Mouse (Mus musculus) erythroblast, adult 5-6 weeks (primary cell): Measurements from ENCODE around the gene Gck. TPM values are rescaled to one million over a fixed set of nuclear protein-coding genes. Genes with fewer than 3 reads are reported as not detected.

Source experiments
- ATAC-seq: replicated peaks from 2 replicates; pipeline ENCODE4 v1.8.0; 2016; ENCODE audit warnings: moderate number of reproducible peaks, mild to moderate bottlenecking, moderate TSS enrichment, inconsistent platforms; ENCODE audit not compliant: poor library complexity, low FRiP score, severe bottlenecking
- total RNA-seq, 2 experiments: library from RNA; stranded (forward) in 1 of 2; stranded (reverse) in 1 of 2; fragments of 150-400 nt in 1 of 2; fragments of 200-764, 138-1000 nt in 1 of 2; gene quantifications; 2 replicates each; pipeline versions ENCODE4 v1.2.3 to v1.2.4; 2015 to 2017; ENCODE audit warnings: low replicate concordance in 2 of 2

Gene Gck
- total RNA-seq, 2 experiments from 2014 or later, result not detected

GRCm38 (mm10) chr11:5855902-5856301, 94.0 kb downstream of the Gck start:
- no peak for ATAC-seq

- no peak for ATAC-seq
These were observed 94.4 kb downstream of the Gck start for GRCm38 (mm10) chr11:5855481-5855880.

- ATAC-seq, result no peak
These were observed 97.6 kb downstream of the Gck start for GRCm38 (mm10) chr11:5852314-5852713.

GRCm38 (mm10) chr11:5851021-5851736, 98.7 kb downstream of the Gck start:
- ATAC-seq, result no peak

Other genes with a start within 250 kb of the Gck start
- gene Mrps24, start 234.4 kb downstream of the Gck start, total RNA-seq (2015; ENCODE audit: low replicate concordance), result 16.5 and 28.1 TPM in 2 replicates
- 16.1 and 21.7 TPM in 2 replicates for gene Mrps24, start 234.4 kb downstream of the Gck start, total RNA-seq (2017; ENCODE audit: low replicate concordance)
- gene Urgcp, start 187.7 kb downstream of the Gck start, total RNA-seq (2015; ENCODE audit: low replicate concordance), result 0.19 and 2.3 TPM in 2 replicates
- 1.2 and 3.2 TPM in 2 replicates for gene Urgcp, start 187.7 kb downstream of the Gck start, total RNA-seq (2017; ENCODE audit: low replicate concordance)
- gene Dbnl, start 161.6 kb downstream of the Gck start, total RNA-seq (2015; ENCODE audit: low replicate concordance), result 14.4 and 17.1 TPM in 2 replicates
- 26.0 and 32.9 TPM in 2 replicates for gene Dbnl, start 161.6 kb downstream of the Gck start, total RNA-seq (2017; ENCODE audit: low replicate concordance)
- not detected in 2 replicates for gene Pgam2, start 146.3 kb downstream of the Gck start, total RNA-seq (2015; ENCODE audit: low replicate concordance)
- gene Pgam2, start 146.3 kb downstream of the Gck start, total RNA-seq (2017; ENCODE audit: low replicate concordance), result not detected in 2 replicates
- gene Polm, start 112.1 kb downstream of the Gck start, total RNA-seq (2015; ENCODE audit: low replicate concordance), result 0.58 and 3.3 TPM in 2 replicates
- 0.28 and 1.5 TPM in 2 replicates for gene Polm, start 112.1 kb downstream of the Gck start, total RNA-seq (2017; ENCODE audit: low replicate concordance)
- gene Aebp1, start 88.1 kb downstream of the Gck start, total RNA-seq (2015; ENCODE audit: low replicate concordance), result not detected in 2 replicates
- not detected in 2 replicates for gene Aebp1, start 88.1 kb downstream of the Gck start, total RNA-seq (2017; ENCODE audit: low replicate concordance)
- gene Pold2, start 71.8 kb downstream of the Gck start, total RNA-seq (2015; ENCODE audit: low replicate concordance), result 20.7 and 26.5 TPM in 2 replicates
- gene Pold2, start 71.8 kb downstream of the Gck start, total RNA-seq (2017; ENCODE audit: low replicate concordance), result 4.2 and 18.0 TPM in 2 replicates
- gene Myl7, start 51.3 kb downstream of the Gck start, total RNA-seq (2015; ENCODE audit: low replicate concordance), result not detected in 2 replicates
- not detected in 2 replicates for gene Myl7, start 51.3 kb downstream of the Gck start, total RNA-seq (2017; ENCODE audit: low replicate concordance)
- gene Ykt6, start 5.6 kb upstream of the Gck start, total RNA-seq (2015; ENCODE audit: low replicate concordance), result 9.8 and 11.3 TPM in 2 replicates
- 6.8 and 22.3 TPM in 2 replicates for gene Ykt6, start 5.6 kb upstream of the Gck start, total RNA-seq (2017; ENCODE audit: low replicate concordance)
- gene Camk2b, start 116.3 kb upstream of the Gck start, total RNA-seq (2015; ENCODE audit: low replicate concordance), result not detected in 2 replicates
- 0.14 TPM in 1 of 2 replicates, not detected in the other for gene Camk2b, start 116.3 kb upstream of the Gck start, total RNA-seq (2017; ENCODE audit: low replicate concordance)
- gene A730071L15Rik, start 249.9 kb upstream of the Gck start, total RNA-seq (2015; ENCODE audit: low replicate concordance), result not detected in 2 replicates
- not detected in 2 replicates for gene A730071L15Rik, start 249.9 kb upstream of the Gck start, total RNA-seq (2017; ENCODE audit: low replicate concordance)